Mouse (Mus musculus) CH12.LX (cell line): ENCODE data around the gene Tusc2. TPM values are rescaled to one million over a fixed set of nuclear protein-coding genes. Genes with fewer than 3 reads are reported as not detected.

Source experiments
- DNase-seq: peaks from one replicate; pipeline ENCODE4 v3.0.0-alpha.2; 2013; ENCODE audit errors: extremely low read depth
- H3K27ac ChIP-seq: 2 replicates; pipeline ENCODE4 v1.5.1; 2012; ENCODE audit warnings: low read depth, mild to moderate bottlenecking, control low read depth, moderate library complexity; ENCODE audit not compliant: insufficient read depth
- H3K27me3 ChIP-seq: replicated peaks from 2 replicates; pipeline ENCODE3; 2012; ENCODE audit warnings: inconsistent platforms
- H3K36me3 ChIP-seq, 2 experiments: replicated peaks in 1 of 2; 2 replicates each; pipeline versions ENCODE3 to v1.6.1; 2012; ENCODE audit warnings: inconsistent platforms in 1 of 2, low read length in 1 of 2, mild to moderate bottlenecking in 1 of 2, mixed read lengths in 1 of 2, moderate library complexity in 1 of 2; ENCODE audit not compliant: control insufficient read depth in 1 of 2, insufficient read depth in 1 of 2
- H3K4me1 ChIP-seq, 2 experiments: 2 replicates each; pipeline ENCODE4 v1.6.1; 2012; ENCODE audit warnings: inconsistent platforms in 1 of 2, moderate library complexity in 1 of 2; ENCODE audit not compliant: insufficient read depth in 2 of 2, control insufficient read depth in 1 of 2
- H3K4me2 ChIP-seq: 2 replicates; pipeline ENCODE4 v1.6.1; 2012; ENCODE audit warnings: low read depth, mild to moderate bottlenecking, control low read depth; ENCODE audit not compliant: poor library complexity, insufficient read depth, severe bottlenecking
- H3K4me3 ChIP-seq, 3 experiments: fragments of 150-350 bp in 1 of 3; sonication (generic) in 1 of 3; replicated peaks in 1 of 3; 2 replicates each; pipeline versions ENCODE3 to v1.5.1; 2011 to 2012; ENCODE audit warnings: low read depth in 2 of 3, low read length in 2 of 3, mild to moderate bottlenecking in 2 of 3, moderate library complexity in 2 of 3, control low read depth in 1 of 3, improper control_type of control experiment in 1 of 3, inconsistent platforms in 1 of 3, mixed read lengths in 1 of 3; ENCODE audit not compliant: poor library complexity in 1 of 3
- H3K79me2 ChIP-seq: replicated peaks from 2 replicates; pipeline ENCODE4 v1.6.1; 2012; ENCODE audit warnings: mild to moderate bottlenecking, moderate library complexity; ENCODE audit not compliant: control insufficient read depth, poor library complexity, insufficient read depth, severe bottlenecking; ENCODE audit errors: extremely low read depth
- H3K9ac ChIP-seq: 2 replicates; pipeline ENCODE4 v1.6.1; 2012; ENCODE audit warnings: low read depth, mild to moderate bottlenecking, control low read depth, moderate library complexity; ENCODE audit not compliant: insufficient read depth
- H3K9me3 ChIP-seq: replicated peaks from 2 replicates; pipeline ENCODE3; 2012; ENCODE audit warnings: low read length, inconsistent platforms, mixed read lengths
- BHLHE40 ChIP-seq: IDR thresholded peaks from 2 replicates; pipeline ENCODE4 v1.6.1; 2011; ENCODE audit warnings: mild to moderate bottlenecking, low read depth, low read length, improper control_type of control experiment
- CHD2 ChIP-seq: IDR thresholded peaks from 2 replicates; pipeline ENCODE4 v1.6.1; 2011; ENCODE audit warnings: low read length, improper control_type of control experiment
- CTCF ChIP-seq, 2 experiments: IDR thresholded peaks in 1 of 2; conservative IDR thresholded peaks in 1 of 2; 2 replicates each; pipeline ENCODE4 v1.5.1; 2011 to 2012; ENCODE audit warnings: low read depth in 2 of 2, low read length in 2 of 2, improper control_type of control experiment in 1 of 2, inconsistent platforms in 1 of 2, mild to moderate bottlenecking in 1 of 2, moderate library complexity in 1 of 2
- E2F4 ChIP-seq: IDR thresholded peaks from 2 replicates; pipeline ENCODE4 v1.6.1; 2011; ENCODE audit warnings: low read depth, low read length, improper control_type of control experiment; ENCODE audit not compliant: insufficient replicate concordance
- ELF1 ChIP-seq: IDR thresholded peaks from 2 replicates; pipeline ENCODE4 v1.6.1; 2014; ENCODE audit warnings: low read depth, mild to moderate bottlenecking, inconsistent platforms, low read length, improper control_type of control experiment
- EP300 ChIP-seq: IDR thresholded peaks from 2 replicates; pipeline ENCODE4 v1.6.1; 2011; ENCODE audit warnings: low read length, improper control_type of control experiment
- ETS1 ChIP-seq: conservative IDR thresholded peaks from 2 replicates; pipeline ENCODE4 v1.6.1; 2012; ENCODE audit warnings: low read depth, mild to moderate bottlenecking, inconsistent platforms, low read length, improper control_type of control experiment, moderate library complexity
- IRF4 ChIP-seq: IDR thresholded peaks from 2 replicates; pipeline ENCODE4 v1.6.1; 2014; ENCODE audit warnings: low read depth, mild to moderate bottlenecking, inconsistent platforms, low read length, improper control_type of control experiment
- MAFK ChIP-seq: IDR thresholded peaks from 2 replicates; pipeline ENCODE4 v1.6.1; 2011; ENCODE audit warnings: low read length, improper control_type of control experiment; ENCODE audit not compliant: insufficient replicate concordance
- MAX ChIP-seq: IDR thresholded peaks from 2 replicates; pipeline ENCODE4 v1.6.1; 2011; ENCODE audit warnings: low read length, improper control_type of control experiment
- MEF2A ChIP-seq: IDR thresholded peaks from 2 replicates; pipeline ENCODE4 v1.6.1; 2014; ENCODE audit warnings: low read depth, mild to moderate bottlenecking, inconsistent platforms, low read length, improper control_type of control experiment, borderline replicate concordance
- NELFE ChIP-seq: IDR thresholded peaks from 2 replicates; pipeline ENCODE4 v1.6.1; 2011; ENCODE audit warnings: low read depth, low read length, improper control_type of control experiment
- POLR2AphosphoS2 ChIP-seq: IDR thresholded peaks from 2 replicates; pipeline ENCODE4 v1.6.1; 2011; ENCODE audit warnings: low read depth, low read length, improper control_type of control experiment
- RAD21 ChIP-seq: IDR thresholded peaks from 2 replicates; pipeline ENCODE4 v1.6.1; 2011; ENCODE audit warnings: low read depth, mild to moderate bottlenecking, low read length, improper control_type of control experiment, moderate library complexity
- SIN3A ChIP-seq: IDR thresholded peaks from 2 replicates; pipeline ENCODE4 v1.6.1; 2012; ENCODE audit warnings: low read length, improper control_type of control experiment, inconsistent platforms
- TBP ChIP-seq: conservative IDR thresholded peaks from 2 replicates; pipeline ENCODE4 v1.6.1; 2011; ENCODE audit warnings: low read depth, low read length, improper control_type of control experiment
- USF1 ChIP-seq: IDR thresholded peaks from 2 replicates; pipeline ENCODE4 v1.6.1; 2014; ENCODE audit warnings: low read depth, mild to moderate bottlenecking, inconsistent platforms, low read length, improper control_type of control experiment
- ZC3H11A ChIP-seq: IDR thresholded peaks from 2 replicates; pipeline ENCODE4 v1.6.1; 2012; ENCODE audit warnings: low read depth, mild to moderate bottlenecking, inconsistent platforms, low read length, improper control_type of control experiment
- ZKSCAN1 ChIP-seq: IDR thresholded peaks from 2 replicates; pipeline ENCODE4 v1.6.1; 2012; ENCODE audit warnings: low read depth, inconsistent platforms, low read length, improper control_type of control experiment, borderline replicate concordance
- ZMIZ1 ChIP-seq: IDR thresholded peaks from 2 replicates; pipeline ENCODE4 v1.6.1; 2012; ENCODE audit warnings: low read depth, mild to moderate bottlenecking, inconsistent platforms, low read length, improper control_type of control experiment
- ZNF384 ChIP-seq: IDR thresholded peaks from 2 replicates; pipeline ENCODE4 v1.6.1; 2012; ENCODE audit warnings: low read depth, low read length, improper control_type of control experiment, inconsistent platforms
- dilution Hi-C: fragments of 300-500 bp; cut with MboI; formaldehyde crosslinking; loops from 2 replicates; pipeline ENCODE4 v1.14.3; 2020; ENCODE audit warnings: low sequenced_read_pairs; ENCODE audit not compliant: extremely low pct_unique_long_range_greater_than_20kb, extremely low pct_ligation_motif_present
- in situ Hi-C: fragments of 300-500 bp; cut with MboI; formaldehyde crosslinking; loops from 3 replicates; pipeline ENCODE4 v1.14.3; 2019; ENCODE audit warnings: low sequenced_read_pairs, low pct_ligation_motif_present, low pct_unique_long_range_greater_than_20kb, mixed read lengths
- polyA plus RNA-seq: library from polyadenylated mRNA; unstranded; fragments of >175 nt; gene quantifications from 2 replicates; pipeline ENCODE4 v1.2.1, GENCODE M21; 2012; ENCODE audit warnings: low read depth; ENCODE audit not compliant: insufficient read length
- total RNA-seq, 2 experiments: library from RNA; depleted of rRNA; stranded (reverse); fragments of 300-350 nt in 1 of 2; fragments of >200 nt in 1 of 2; gene quantifications; 2 replicates each; pipeline ENCODE4 v1.2.3; 2012 to 2014

The Tusc2 gene
- total and polyA plus RNA-seq, 3 experiments, result 23.0 to 39.2 (median 33.3) TPM

- no peak for TF ChIP-seq CTCF (conservative IDR thresholded peaks at IDR 0.05 in 1 of 2, IDR thresholded peaks at IDR 0.05 in 1 of 2; ENCODE audit: low read depth in 2 of 2, low read length in 2 of 2)
- TF ChIP-seq CHD2, result no peak
- no peak for TF ChIP-seq ZKSCAN1
- no peak for TF ChIP-seq SIN3A
- TF ChIP-seq ELF1, result no peak
- no peak for TF ChIP-seq NELFE
- TF ChIP-seq IRF4, result no peak
- TF ChIP-seq EP300, result no peak
- no peak for TF ChIP-seq TBP
- TF ChIP-seq ETS1, result no peak
- TF ChIP-seq POLR2AphosphoS2, result no peak
- TF ChIP-seq USF1, result no peak
- TF ChIP-seq MAFK, result no peak
- TF ChIP-seq BHLHE40, result no peak
- no peak for TF ChIP-seq E2F4
- no peak for TF ChIP-seq MEF2A
- TF ChIP-seq ZC3H11A, result no peak
- TF ChIP-seq, all 38 proteins: peak for 0
- in situ Hi-C loops, result no loop called here
These were observed 24.3 kb upstream of the Tusc2 start for GRCm38 (mm10) chr9:107538711-107539110.

GRCm38 (mm10) chr9:107539940-107540339, 23.1 kb upstream of the Tusc2 start:
- dilution Hi-C loops, result no loop called here
- H3K4me2 ChIP-seq, result no peak overlapping the region
- peaks cover 26% of the 10 kb centered on the region for H3K79me2 ChIP-seq
- no peak overlapping the region for H3K27ac ChIP-seq
- H3K4me3 ChIP-seq, result no peak overlapping the region
- no peaks in the 10 kb centered on the region for H3K27me3 ChIP-seq
- H3K36me3 ChIP-seq, result peaks cover 43 to 61% of the 10 kb centered on the region in 2 experiments
- peaks cover 9 to 40% of the 10 kb centered on the region in 2 experiments for H3K4me1 ChIP-seq
- no peak for DNase-seq
- TF ChIP-seq CTCF (conservative IDR thresholded peaks at IDR 0.05 in 1 of 2, IDR thresholded peaks at IDR 0.05 in 1 of 2; ENCODE audit: low read depth in 2 of 2, low read length in 2 of 2), result no peak
- no peak for TF ChIP-seq E2F4
- no peak for TF ChIP-seq ZNF384
- no peak for TF ChIP-seq POLR2AphosphoS2
- no peak for TF ChIP-seq ZMIZ1
- no peak for TF ChIP-seq RAD21
- no peak for TF ChIP-seq MAX
- no peak overlapping the region for H3K9ac ChIP-seq
- no peaks in the 10 kb centered on the region for H3K9me3 ChIP-seq
- in situ Hi-C loops, result no loop called here

More at GRCm38 (mm10) chr9:107538711-107539110, 24.3 kb upstream of the Tusc2 start:
- Histone ChIP-seq H3K36me3 (peaks cover 33 to 50% of the 10 kb centered on the region in 2 experiments), H3K9ac (no peak overlapping the region), H3K27ac (no peak overlapping the region), H3K4me1 (peaks cover 9 to 40% of the 10 kb centered on the region in 2 experiments), H3K27me3 (no peaks in the 10 kb centered on the region), H3K9me3 (no peaks in the 10 kb centered on the region), H3K79me2 (peaks cover 36% of the 10 kb centered on the region), H3K4me3 (no peak overlapping the region), H3K4me2 (no peak overlapping the region)
- DNase-seq, result no peak
- dilution Hi-C loops, result no loop called here
